ENCODE assay signal across 10 mouse cellular contexts in genomic region chr11:77520601-77521529, GRCm38 (mm10). TPM values are rescaled to one million over a fixed set of nuclear protein-coding genes. Genes with fewer than 3 reads are reported as not detected.
DNase-seq lines count a peak whose midpoint lies in the region; ATAC-seq lines count a peak whose summit lies in the region.
"Had no signal": no experiment of that assay in that cellular context is flagged by ENCODE, and none has a peak within 500 bp of the region (broad histone marks: within the 10 kb centered on the region; RNA-seq: fewer than 3 reads in every experiment).

No protein-coding gene starts in this region.

- ATAC-seq in heart, embryonic 11.5 days (replicated peaks; ENCODE audit: insufficient number of reproducible peaks, low FRiP score, low TSS enrichment), result no peak
- no peak for ATAC-seq in megakaryocyte-erythroid progenitor cell, adult 5-6 weeks (replicated peaks; ENCODE audit: low FRiP score, low TSS enrichment, poor library complexity, severe bottlenecking)

- peaks cover 3% of the 10 kb centered on the region; the same call in 1 of the 2 replicates for H3K4me1 ChIP-seq in heart, embryonic 11.5 days (ENCODE audit: control insufficient read depth, insufficient read depth, low read length)
- peaks cover 52% of the 10 kb centered on the region for H3K4me1 ChIP-seq in embryonic facial prominence, embryonic 10.5 days

- 53% methylated on average over 5 of the region's 5 CpGs for WGBS in heart, embryonic 11.5 days (ENCODE audit: insufficient replicate concordance)
- WGBS in embryonic facial prominence, embryonic 10.5 days, result 55% methylated on average over 5 of the region's 5 CpGs

- H3K4me3 ChIP-seq in heart, embryonic 11.5 days (ENCODE audit: low read depth, low read length), result no peak overlapping the region
- no peak overlapping the region for H3K4me3 ChIP-seq in embryonic facial prominence, embryonic 10.5 days
- H3K4me3 ChIP-seq: midbrain, embryonic 12.5 days had no signal

- no peak overlapping the region for H3K4me2 ChIP-seq in heart, embryonic 11.5 days
- H3K4me2 ChIP-seq: midbrain, embryonic 12.5 days had no signal

- H3K27ac ChIP-seq in heart, embryonic 11.5 days (ENCODE audit: low read depth, low read length), result no peak overlapping the region
- no peak overlapping the region for H3K27ac ChIP-seq in embryonic facial prominence, embryonic 10.5 days (replicated peaks)
- H3K27ac ChIP-seq: midbrain, embryonic 12.5 days had no signal

- H3K27me3 ChIP-seq in heart, embryonic 11.5 days (ENCODE audit: control insufficient read depth, insufficient read depth, low read length), result peaks cover 16% of the 10 kb centered on the region
- H3K27me3 ChIP-seq in embryonic facial prominence, embryonic 10.5 days (replicated peaks; ENCODE audit: low read depth, poor library complexity, severe bottlenecking), result peaks cover 21% of the 10 kb centered on the region

- H3K9me3 ChIP-seq in heart, embryonic 11.5 days (replicated peaks; ENCODE audit: control insufficient read depth, low read length), result no peaks in the 10 kb centered on the region
- H3K9me3 ChIP-seq in embryonic facial prominence, embryonic 10.5 days, result no peaks in the 10 kb centered on the region
- H3K9me3 ChIP-seq: midbrain, embryonic 12.5 days had no signal

- H3K9ac ChIP-seq in heart, embryonic 11.5 days (ENCODE audit: low read depth, low read length), result no peak overlapping the region
- H3K9ac ChIP-seq: midbrain, embryonic 12.5 days had no signal

- intact Hi-C loops in heart, postnatal 25 days (cut with DNase I), result no loop called here

- H3K36me3 ChIP-seq in heart, embryonic 11.5 days (ENCODE audit: control insufficient read depth, insufficient read depth, low read length), result no peaks in the 10 kb centered on the region
- H3K36me3 ChIP-seq in embryonic facial prominence, embryonic 10.5 days (replicated peaks), result no peaks in the 10 kb centered on the region
- H3K36me3 ChIP-seq: midbrain, embryonic 12.5 days had no signal

- DNase-seq in heart, postnatal 25 days (ENCODE audit: low spot score), result peak; percentile 6
- peak; percentile 67 for DNase-seq in MEL-GATA-1-ER (ENCODE audit: extremely low read depth, low read depth)
- DNase-seq in embryonic facial prominence, embryonic 10.5 days (ENCODE audit: low spot score), result peak; percentile 28
- DNase-seq in spleen, postnatal 10 days (ENCODE audit: low spot score in 2 of 2), result peak; percentile 9 to 50
- DNase-seq in ovary, postnatal 10 days (ENCODE audit: low spot score), result no peak

RNA-seq across cellular contexts. Expression of gene Gm10392, which starts 1.9 kb away (rescaled TPM):
- total RNA-seq in heart, postnatal 25 days (2021), result not detected
- polyA plus RNA-seq in heart, embryonic 11.5 days (2014; fragmentation: Nextera tagmentation; extraction: Ambion mirVana), result 0.13 TPM in 1 of 2 replicates, not detected in the other
- 0.11 TPM in 2 replicates for polyA plus RNA-seq in embryonic facial prominence, embryonic 10.5 days (2016; fragmentation: Nextera tagmentation; extraction: Ambion mirVana)
- 0.69 and 1.3 TPM in 2 replicates for total RNA-seq in megakaryocyte-erythroid progenitor cell, adult 5-6 weeks (2014; fragmentation: Nextera tagmentation)
- not detected in 2 replicates for total RNA-seq in megakaryocyte-erythroid progenitor cell, adult 5-6 weeks (2017)
- total RNA-seq: heart, postnatal 10 days had no signal
- polyA plus RNA-seq: cortical plate, adult 2 months; midbrain, embryonic 12.5 days had no signal

RNA-seq across cellular contexts. Expression of gene Trp53i13, which starts 5.1 kb away (rescaled TPM):
- 1 to 10 TPM; 8.4 to 9.6 TPM for total RNA-seq in heart, postnatal 25 days (2021)
- polyA plus RNA-seq in heart, embryonic 11.5 days (2014; fragmentation: Nextera tagmentation; extraction: Ambion mirVana), result 23.0 and 24.8 TPM in 2 replicates
- polyA plus RNA-seq in embryonic facial prominence, embryonic 10.5 days (2016; fragmentation: Nextera tagmentation; extraction: Ambion mirVana), result 33.1 and 35.0 TPM in 2 replicates
- total RNA-seq in megakaryocyte-erythroid progenitor cell, adult 5-6 weeks (2014; fragmentation: Nextera tagmentation), result 3.8 and 11.1 TPM in 2 replicates
- total RNA-seq in megakaryocyte-erythroid progenitor cell, adult 5-6 weeks (2017), result 0.66 and 0.76 TPM in 2 replicates

RNA-seq across cellular contexts. Expression of gene Abhd15, which starts 5.9 kb away (rescaled TPM):
- total RNA-seq in heart, postnatal 25 days (2021), result 1 to 10 TPM; 1.9 to 2.0 TPM
- 0.82 and 1.5 TPM in 2 replicates for polyA plus RNA-seq in heart, embryonic 11.5 days (2014; fragmentation: Nextera tagmentation; extraction: Ambion mirVana)
- 5.8 and 6.8 TPM in 2 replicates for polyA plus RNA-seq in embryonic facial prominence, embryonic 10.5 days (2016; fragmentation: Nextera tagmentation; extraction: Ambion mirVana)
- 2.1 and 2.2 TPM in 2 replicates for total RNA-seq in megakaryocyte-erythroid progenitor cell, adult 5-6 weeks (2014; fragmentation: Nextera tagmentation)
- 0.70 and 4.1 TPM in 2 replicates for total RNA-seq in megakaryocyte-erythroid progenitor cell, adult 5-6 weeks (2017)

RNA-seq across cellular contexts. Expression of gene Git1, which starts 27.5 kb away (rescaled TPM):
- 10 to 100 TPM; 51.3 TPM for total RNA-seq in heart, postnatal 25 days (2021)
- 13.3 and 15.1 TPM in 2 replicates for polyA plus RNA-seq in heart, embryonic 11.5 days (2014; fragmentation: Nextera tagmentation; extraction: Ambion mirVana)
- polyA plus RNA-seq in embryonic facial prominence, embryonic 10.5 days (2016; fragmentation: Nextera tagmentation; extraction: Ambion mirVana), result 13.0 and 13.2 TPM in 2 replicates
- total RNA-seq in megakaryocyte-erythroid progenitor cell, adult 5-6 weeks (2014; fragmentation: Nextera tagmentation), result 28.7 and 37.5 TPM in 2 replicates
- 10.9 and 13.6 TPM in 2 replicates for total RNA-seq in megakaryocyte-erythroid progenitor cell, adult 5-6 weeks (2017)

RNA-seq across cellular contexts. Expression of gene Ankrd13b, which starts 31.4 kb away (rescaled TPM):
- total RNA-seq in heart, postnatal 25 days (2021), result 10 to 100 TPM; 10.7 to 11.7 TPM
- polyA plus RNA-seq in heart, embryonic 11.5 days (2014; fragmentation: Nextera tagmentation; extraction: Ambion mirVana), result 3.0 and 3.4 TPM in 2 replicates
- 11.8 and 13.1 TPM in 2 replicates for polyA plus RNA-seq in embryonic facial prominence, embryonic 10.5 days (2016; fragmentation: Nextera tagmentation; extraction: Ambion mirVana)
- 25.8 and 26.4 TPM in 2 replicates for total RNA-seq in megakaryocyte-erythroid progenitor cell, adult 5-6 weeks (2014; fragmentation: Nextera tagmentation)
- total RNA-seq in megakaryocyte-erythroid progenitor cell, adult 5-6 weeks (2017), result 8.3 and 11.7 TPM in 2 replicates
